Mouse (Mus musculus) embryonic facial prominence, embryonic 11.5 days (tissue): ENCODE results near the gene Ilf2. TPM values are rescaled to one million over a fixed set of nuclear protein-coding genes. Genes with fewer than 3 reads are reported as not detected.

Experiments used
- ATAC-seq: fragments of 200-750 bp; cut with Nextera tagmentation; replicated peaks from 2 replicates; pipeline ENCODE4 v1.8.0; 2017; ENCODE audit warnings: low read depth; ENCODE audit not compliant: insufficient number of reproducible peaks, low FRiP score, low TSS enrichment
- DNase-seq: peaks from one replicate; pipeline ENCODE4 v3.0.0-alpha.2; 2015; ENCODE audit warnings: low spot score
- H3K27ac ChIP-seq: fragments of 300-500 bp; sonication (generic); replicated peaks from 2 replicates; pipeline ENCODE4 v1.5.1; 2014; ENCODE audit warnings: mild to moderate bottlenecking, low read depth, low read length, control low read depth
- H3K27me3 ChIP-seq: fragments of 300-500 bp; sonication (generic); 2 replicates; pipeline ENCODE4 v1.6.1; 2014; ENCODE audit warnings: mild to moderate bottlenecking, low read length, moderate library complexity, mixed read lengths; ENCODE audit not compliant: control insufficient read depth, insufficient read depth
- H3K36me3 ChIP-seq: fragments of 300-500 bp; sonication (generic); replicated peaks from 2 replicates; pipeline ENCODE4 v1.6.1; 2014; ENCODE audit warnings: low read depth, mild to moderate bottlenecking, low read length, moderate library complexity, mixed read lengths; ENCODE audit not compliant: control insufficient read depth, insufficient read depth
- H3K4me1 ChIP-seq: fragments of 300-500 bp; sonication (generic); 2 replicates; pipeline ENCODE4 v1.6.1; 2014; ENCODE audit warnings: low read length, mixed read lengths; ENCODE audit not compliant: control insufficient read depth, insufficient read depth
- H3K4me2 ChIP-seq: fragments of 300-500 bp; sonication (generic); 2 replicates; pipeline ENCODE4 v1.6.1; 2014; ENCODE audit warnings: low read depth, mild to moderate bottlenecking, control low read depth, low read length, moderate library complexity
- H3K4me3 ChIP-seq: fragments of 300-500 bp; sonication (generic); 2 replicates; pipeline ENCODE4 v1.5.1; 2014; ENCODE audit warnings: low read depth, low read length, control low read depth
- H3K9ac ChIP-seq: fragments of 300-500 bp; sonication (generic); replicated peaks from 2 replicates; pipeline ENCODE4 v1.6.1; 2014; ENCODE audit warnings: mild to moderate bottlenecking, control low read depth, low read length
- H3K9me3 ChIP-seq: fragments of 300-500 bp; sonication (generic); replicated peaks from 2 replicates; pipeline ENCODE4 v1.6.1; 2016; ENCODE audit warnings: mild to moderate bottlenecking, low read length, inconsistent platforms, mixed read lengths; ENCODE audit not compliant: control insufficient read depth
- WGBS: fragments of 180-500 bp; shearing (Covaris S2); extraction: QIAGEN DNeasy Blood & Tissue Kit; methylation state at CpG from one replicate; pipeline ENCODE4 v1.1.7; 2014; 5-methylcytosine and 5-hydroxymethylcytosine counted together
- polyA plus RNA-seq: library from polyadenylated mRNA; unstranded; fragments of >200 nt; fragmentation: Nextera tagmentation; extraction: Ambion mirVana; gene quantifications from 2 replicates; pipeline ENCODE4 v1.2.1, GENCODE M21; 2014

The Ilf2 gene
- polyA plus RNA-seq, 1 experiment from 2014 or later: 383 TPM

DNA sequence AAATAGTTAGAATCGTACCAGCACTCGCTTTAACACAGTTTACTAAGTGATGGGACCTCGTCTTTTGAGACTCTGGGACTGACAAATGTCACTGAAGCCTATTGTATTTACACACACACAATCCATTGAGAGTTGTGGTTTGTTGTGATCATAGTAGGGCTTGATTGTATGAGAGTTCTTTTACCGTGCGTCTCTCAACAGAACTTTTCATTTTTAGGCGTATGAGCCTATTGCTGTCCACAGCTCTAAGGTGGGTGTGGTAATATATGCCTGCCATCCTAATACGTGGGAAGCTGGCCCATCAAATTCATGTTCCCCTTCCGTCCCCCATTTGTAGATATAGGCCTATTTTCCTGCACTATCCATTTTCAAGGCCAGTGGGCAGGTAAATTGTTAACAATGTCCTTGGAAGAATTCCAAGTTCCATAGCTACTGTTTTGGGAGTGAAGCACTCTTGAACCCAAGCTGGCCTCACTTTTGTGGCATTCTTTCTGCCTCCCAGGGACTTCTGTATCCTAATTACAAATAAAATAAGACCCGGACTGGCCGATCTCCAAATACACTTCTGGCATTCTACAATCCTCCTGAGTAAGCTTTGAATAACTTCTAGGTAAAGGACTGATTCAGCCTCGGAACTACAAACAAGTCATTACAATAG is 41.7 kb upstream of the Ilf2 start:
- peak overlapping the region; percentile 52 for H3K4me3 ChIP-seq

DNA sequence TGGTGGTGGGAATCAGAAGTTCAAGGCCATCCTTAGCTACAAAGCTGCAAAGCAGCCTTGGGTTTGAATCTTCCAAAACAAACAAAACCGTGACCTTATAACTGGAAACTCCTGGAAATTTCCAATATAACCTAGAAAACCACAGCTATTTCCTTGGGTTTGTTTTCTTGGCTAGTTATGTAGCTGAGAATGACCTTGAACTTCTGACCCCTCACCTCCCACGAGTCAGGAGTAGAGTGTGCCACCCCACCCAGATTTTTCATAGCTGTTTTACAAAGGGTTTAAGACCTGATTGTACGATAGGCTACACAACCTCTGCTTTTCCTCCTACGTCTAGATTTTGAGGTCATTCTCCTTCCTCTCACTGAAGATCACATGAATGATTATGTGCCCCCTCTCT is 38.8 kb upstream of the Ilf2 start:
- Histone ChIP-seq H3K27me3 (no peaks in the 10 kb centered on the region), H3K9ac (no peak overlapping the region), H3K4me1 (no peaks in the 10 kb centered on the region), H3K27ac (no peak overlapping the region), H3K4me2 (no peak overlapping the region), H3K36me3 (no peaks in the 10 kb centered on the region), H3K9me3 (no peaks in the 10 kb centered on the region), H3K4me3 (no peak overlapping the region)
- DNase-seq (no peak), ATAC-seq (no peak)
- WGBS: 79% methylated on average over 4 of the region's 4 CpGs

More for the DNA sequence above, 41.7 kb upstream of the Ilf2 start:
- 58% methylated on average over 11 of the region's 11 CpGs for WGBS
- H3K9ac ChIP-seq: peak overlapping the region; percentile 40
- peak overlapping the region; percentile 45 for H3K4me2 ChIP-seq
- H3K27ac ChIP-seq: no peak overlapping the region
- ATAC-seq (no peak), DNase-seq (no peak)
- peaks cover 4% of the 10 kb centered on the region; the same call in 1 of the 2 replicates for H3K4me1 ChIP-seq
- no peaks in the 10 kb centered on the region for H3K36me3 ChIP-seq
- H3K9me3 ChIP-seq: no peaks in the 10 kb centered on the region
- no peaks in the 10 kb centered on the region for H3K27me3 ChIP-seq

DNA sequence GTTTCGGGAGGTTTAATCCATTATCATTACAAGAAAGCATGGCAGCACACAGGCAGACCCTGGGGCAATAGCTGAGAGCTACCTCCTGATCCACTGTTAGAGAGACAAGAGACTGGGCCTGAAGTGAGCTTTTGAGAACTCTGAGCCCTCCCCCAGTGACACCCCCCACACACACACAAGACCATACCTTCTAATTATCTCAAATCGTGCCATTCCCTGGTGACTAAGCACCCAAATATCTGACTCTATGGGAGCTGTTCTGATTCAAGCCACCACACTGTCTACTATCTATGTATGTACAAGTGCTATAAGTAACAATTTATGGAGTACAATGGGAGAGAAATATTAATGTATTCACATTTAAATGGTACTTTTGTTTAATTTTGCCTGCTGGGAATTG is 35.2 kb upstream of the Ilf2 start:
- no peak overlapping the region for H3K9ac ChIP-seq
- H3K27ac ChIP-seq: no peak overlapping the region
- no peaks in the 10 kb centered on the region for H3K9me3 ChIP-seq
- H3K4me2 ChIP-seq: no peak overlapping the region
- no peaks in the 10 kb centered on the region for H3K4me1 ChIP-seq
- ATAC-seq: no peak
- no peak for DNase-seq
- 82% methylated on average over 2 of the region's 2 CpGs for WGBS
- H3K27me3 ChIP-seq: no peaks in the 10 kb centered on the region
- H3K36me3 ChIP-seq: no peaks in the 10 kb centered on the region
- no peak overlapping the region for H3K4me3 ChIP-seq

DNA sequence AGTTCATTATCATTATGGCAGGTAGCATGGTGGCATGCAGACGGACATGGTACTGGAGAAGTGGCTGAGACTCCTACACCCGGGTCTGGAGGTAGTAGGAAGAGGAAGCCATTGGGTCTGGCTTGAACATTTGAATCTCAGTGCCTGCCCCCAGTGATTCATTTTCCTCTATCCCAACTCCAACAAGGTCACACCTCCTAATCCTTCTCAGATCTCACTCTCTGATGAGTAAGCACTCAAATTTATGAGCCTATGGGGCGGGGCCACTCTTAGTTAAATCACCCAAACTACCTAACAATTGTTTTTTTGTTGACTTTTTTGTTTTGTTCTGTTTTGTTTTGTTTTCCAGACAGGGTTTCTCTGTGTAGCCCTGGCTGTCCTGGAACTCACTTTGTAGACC is 31.9 kb upstream of the Ilf2 start:
- Histone ChIP-seq H3K27me3 (no peaks in the 10 kb centered on the region), H3K9me3 (no peaks in the 10 kb centered on the region), H3K9ac (no peak overlapping the region), H3K36me3 (no peaks in the 10 kb centered on the region), H3K4me1 (no peaks in the 10 kb centered on the region; the same call in 1 of the 2 replicates), H3K4me2 (no peak overlapping the region), H3K4me3 (no peak overlapping the region), H3K27ac (no peak overlapping the region)
- no peak for ATAC-seq
- 89% methylated on average over 3 of the region's 3 CpGs for WGBS
- no peak for DNase-seq

DNA sequence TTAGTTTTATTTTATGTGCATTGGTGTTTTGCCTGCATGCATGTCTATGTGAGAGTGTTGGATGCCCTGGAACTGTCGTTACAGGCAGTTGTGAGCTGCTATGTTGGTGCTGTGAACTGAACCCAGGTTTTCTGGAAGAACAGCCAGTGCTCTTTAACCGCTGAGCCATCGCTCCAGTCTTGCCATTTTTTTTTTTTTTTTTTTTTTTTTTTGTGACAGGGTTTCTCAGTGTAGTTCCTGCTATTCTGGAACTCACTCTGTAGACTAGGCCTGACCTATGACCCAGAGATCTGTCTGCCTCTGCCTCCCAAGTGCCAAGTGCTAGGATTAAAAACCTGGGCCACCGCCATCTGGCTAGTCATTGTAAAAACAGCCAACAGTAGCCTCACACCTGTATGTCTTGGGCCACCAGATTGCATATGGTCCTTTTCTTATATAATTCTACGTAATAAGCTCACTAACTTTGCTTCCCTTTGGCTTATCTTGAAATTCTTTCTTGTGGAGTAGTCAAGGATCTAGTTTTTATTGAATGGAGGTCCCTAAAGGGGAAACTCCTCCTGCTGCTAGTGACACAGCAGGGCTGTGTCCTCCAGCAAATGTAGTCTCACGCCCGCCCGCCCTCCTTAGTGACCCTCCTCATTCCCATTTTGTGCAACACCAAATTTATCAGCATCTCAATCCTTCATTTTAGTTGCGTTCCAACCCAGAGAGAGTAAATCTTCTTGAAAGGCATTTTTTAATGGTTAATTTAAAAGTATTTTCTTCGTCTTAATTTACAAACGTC is 30.3 kb upstream of the Ilf2 start:
- Histone ChIP-seq H3K36me3 (no peaks in the 10 kb centered on the region), H3K27ac (no peak overlapping the region), H3K27me3 (no peaks in the 10 kb centered on the region), H3K9me3 (no peaks in the 10 kb centered on the region), H3K4me2 (no peak overlapping the region), H3K4me3 (no peak overlapping the region), H3K4me1 (no peaks in the 10 kb centered on the region; the same call in 1 of the 2 replicates), H3K9ac (no peak overlapping the region)
- no peak for DNase-seq
- WGBS: 73% methylated on average over 11 of the region's 11 CpGs
- ATAC-seq: no peak

DNA sequence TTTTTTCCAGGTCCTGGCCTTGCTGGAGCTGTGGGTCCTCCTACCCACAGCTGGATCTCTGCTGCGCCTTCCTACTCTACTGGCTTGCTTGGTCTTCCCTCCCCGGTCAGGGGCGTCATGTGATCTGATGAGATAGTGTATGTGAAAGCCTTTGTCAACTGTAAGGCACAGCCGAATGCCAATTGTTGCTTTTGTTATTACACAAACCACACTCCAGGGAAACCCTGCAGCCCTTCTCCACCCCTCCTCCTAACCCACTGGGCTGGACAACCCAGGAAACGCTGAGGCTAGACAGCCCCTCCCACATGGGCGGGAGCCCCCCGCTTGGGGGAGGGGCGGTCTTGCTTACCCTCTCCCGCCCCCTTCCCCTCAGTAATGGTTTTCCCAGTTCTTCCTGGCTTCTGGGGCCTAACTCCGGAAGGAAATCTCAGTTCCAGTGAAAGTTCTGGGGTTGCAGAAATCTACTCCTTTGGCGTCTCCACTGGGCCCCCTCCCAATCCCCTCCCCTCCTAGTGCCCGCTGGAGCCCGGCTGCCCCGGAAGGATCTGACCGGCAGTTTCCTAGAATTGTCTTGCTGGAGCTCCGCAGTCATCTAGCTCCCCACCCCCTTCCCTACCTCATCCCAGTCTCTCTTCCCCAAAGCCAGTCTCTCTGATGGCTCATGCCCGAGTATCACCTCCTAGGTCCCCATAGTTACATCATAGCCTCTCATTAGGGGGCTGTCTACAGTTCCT is 29.4 kb upstream of the Ilf2 start:
- Histone ChIP-seq H3K9ac (peak overlapping the region; percentile 43), H3K36me3 (no peaks in the 10 kb centered on the region), H3K27me3 (no peaks in the 10 kb centered on the region), H3K27ac (peak overlapping the region; percentile 80), H3K9me3 (no peaks in the 10 kb centered on the region), H3K4me1 (no peaks in the 10 kb centered on the region; the same call in 1 of the 2 replicates), H3K4me3 (peak overlapping the region; percentile 13), H3K4me2 (peak overlapping the region; percentile 29)
- peak; percentile 94 for ATAC-seq
- under 1% methylated on average over 17 of the region's 17 CpGs for WGBS
- peak; percentile 95 for DNase-seq

DNA sequence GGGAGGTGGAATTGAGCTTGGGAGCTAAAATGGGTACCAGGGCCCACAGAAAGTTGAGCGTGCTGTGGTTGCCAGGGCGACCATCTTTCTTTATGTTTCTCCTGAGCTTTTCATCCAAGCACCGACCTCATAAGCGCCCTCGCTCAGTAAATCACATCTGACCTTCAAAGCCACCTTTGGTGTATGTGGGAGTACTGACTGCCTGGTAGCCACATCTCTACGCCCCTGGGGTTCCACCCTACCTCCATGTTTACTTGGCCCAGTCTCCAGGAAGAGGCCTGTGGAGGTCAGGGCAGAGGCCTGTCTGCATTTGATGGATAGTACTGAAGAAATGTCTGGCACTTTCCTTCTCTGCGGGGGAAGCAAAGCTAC is 28.8 kb upstream of the Ilf2 start:
- Histone ChIP-seq H3K4me3 (peak overlapping the region; percentile 13; the same call in 1 of the 2 replicates), H3K4me2 (peak overlapping the region; percentile 29), H3K4me1 (no peaks in the 10 kb centered on the region; the same call in 1 of the 2 replicates), H3K9me3 (no peaks in the 10 kb centered on the region), H3K9ac (peak overlapping the region; percentile 43), H3K27me3 (no peaks in the 10 kb centered on the region), H3K36me3 (no peaks in the 10 kb centered on the region), H3K27ac (peak overlapping the region; percentile 80)
- DNase-seq (no peak), ATAC-seq (0 out of 2 replicates have a peak, but pooled peaks have one; percentile 6)
- 41% methylated on average over 7 of the region's 7 CpGs for WGBS
